Mouse (Mus musculus): ENCODE measurements around the gene Snx9. TPM values are rescaled to one million over a fixed set of nuclear protein-coding genes. Genes with fewer than 3 reads are reported as not detected.

The Snx9 gene
- polyA plus RNA-seq, 1 experiment = 11.5 TPM

GRCm38 (mm10) chr17:5935680-5936079 is 94.6 kb downstream of the Snx9 start:
- TF ChIP-seq POLR2A (IDR thresholded peaks at IDR 0.05; ENCODE audit: borderline replicate concordance, extremely low read depth, insufficient read depth, insufficient read length, poor library complexity, severe bottlenecking) (no peak), CTCF (IDR thresholded peaks at IDR 0.05; ENCODE audit: borderline replicate concordance, extremely low read depth, insufficient read depth, insufficient read length) (no peak)
- DNase-seq (ENCODE audit: low read depth) = no peak

DNA sequence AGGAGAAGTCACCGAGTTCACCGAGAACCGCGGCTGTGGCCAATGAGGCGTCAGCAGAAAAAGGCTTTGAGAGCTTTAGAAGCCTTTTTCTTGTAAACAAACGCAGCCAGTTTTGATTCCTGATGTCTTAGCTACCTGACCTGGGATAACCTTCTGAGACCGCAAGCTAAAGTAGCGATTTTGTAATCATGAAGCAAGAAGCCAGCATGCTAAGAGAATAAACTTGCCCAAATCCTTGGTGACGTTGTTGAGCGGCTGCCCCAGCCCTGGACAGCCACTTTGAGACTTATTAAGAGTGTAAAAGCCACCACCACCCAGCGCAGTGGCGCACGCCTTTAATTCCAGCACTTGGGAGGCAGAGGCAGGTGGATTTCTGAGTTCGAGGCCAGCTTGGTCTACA is 95.1 kb downstream of the Snx9 start:
- TF ChIP-seq CTCF (IDR thresholded peaks at IDR 0.05; ENCODE audit: borderline replicate concordance, extremely low read depth, insufficient read depth, insufficient read length) = no peak
- TF ChIP-seq POLR2A (IDR thresholded peaks at IDR 0.05; ENCODE audit: borderline replicate concordance, extremely low read depth, insufficient read depth, insufficient read length, poor library complexity, severe bottlenecking) = no peak
- DNase-seq (ENCODE audit: low read depth) = no peak

DNA sequence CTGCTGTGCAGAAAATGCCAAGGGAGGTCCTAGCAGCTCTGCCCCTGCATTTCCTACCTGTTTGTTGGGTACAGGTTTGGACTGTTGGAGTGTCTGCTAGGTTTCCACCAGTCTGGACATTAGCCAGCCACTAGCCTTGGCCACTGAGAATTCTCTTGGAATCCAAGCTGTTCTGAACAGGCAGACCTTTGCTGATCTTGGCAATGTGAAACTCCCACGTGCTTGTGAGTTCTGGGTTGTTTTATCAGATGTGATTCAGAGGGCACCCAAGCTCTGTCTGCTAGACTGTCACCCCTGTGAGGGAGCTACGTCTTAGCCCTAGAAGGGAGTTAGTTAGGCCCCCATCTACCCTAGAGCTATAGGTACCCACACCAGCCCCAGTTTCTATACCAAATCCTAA is 96.3 kb downstream of the Snx9 start:
- DNase-seq (ENCODE audit: low read depth) = no peak
- no peak for TF ChIP-seq CTCF (IDR thresholded peaks at IDR 0.05; ENCODE audit: borderline replicate concordance, extremely low read depth, insufficient read depth, insufficient read length)
- no peak for TF ChIP-seq POLR2A (IDR thresholded peaks at IDR 0.05; ENCODE audit: borderline replicate concordance, extremely low read depth, insufficient read depth, insufficient read length, poor library complexity, severe bottlenecking)

- TF ChIP-seq POLR2A (IDR thresholded peaks at IDR 0.05; ENCODE audit: borderline replicate concordance, extremely low read depth, insufficient read depth, insufficient read length, poor library complexity, severe bottlenecking) (no peak), CTCF (IDR thresholded peaks at IDR 0.05; ENCODE audit: borderline replicate concordance, extremely low read depth, insufficient read depth, insufficient read length) (no peak)
- no peak for DNase-seq (ENCODE audit: low read depth)
Measured at GRCm38 (mm10) chr17:5939871-5940270, 98.7 kb downstream of the Snx9 start.

DNA sequence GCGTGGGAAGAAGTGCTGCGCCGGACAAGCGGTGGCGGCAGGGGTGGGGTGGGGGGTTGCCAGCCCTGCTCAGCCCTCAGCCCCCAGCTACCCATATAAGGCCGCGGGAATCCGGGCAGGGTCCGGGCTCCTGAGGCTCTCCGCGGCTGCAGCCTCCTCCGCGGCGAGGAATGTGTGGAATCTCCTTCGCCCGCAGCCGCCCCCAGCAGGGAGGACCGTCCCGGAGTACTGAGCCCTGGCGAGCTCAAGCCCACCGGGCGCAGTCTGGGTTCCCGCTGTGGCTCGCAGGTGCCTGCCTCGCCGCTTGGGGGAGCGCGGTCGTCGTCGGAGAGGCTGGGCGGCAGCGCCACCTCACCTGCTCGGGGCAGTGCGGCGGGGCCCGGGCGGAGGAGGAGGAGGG is 99.7 kb downstream of the Snx9 start:
- peak; percentile 71 for DNase-seq (ENCODE audit: low read depth)

DNA sequence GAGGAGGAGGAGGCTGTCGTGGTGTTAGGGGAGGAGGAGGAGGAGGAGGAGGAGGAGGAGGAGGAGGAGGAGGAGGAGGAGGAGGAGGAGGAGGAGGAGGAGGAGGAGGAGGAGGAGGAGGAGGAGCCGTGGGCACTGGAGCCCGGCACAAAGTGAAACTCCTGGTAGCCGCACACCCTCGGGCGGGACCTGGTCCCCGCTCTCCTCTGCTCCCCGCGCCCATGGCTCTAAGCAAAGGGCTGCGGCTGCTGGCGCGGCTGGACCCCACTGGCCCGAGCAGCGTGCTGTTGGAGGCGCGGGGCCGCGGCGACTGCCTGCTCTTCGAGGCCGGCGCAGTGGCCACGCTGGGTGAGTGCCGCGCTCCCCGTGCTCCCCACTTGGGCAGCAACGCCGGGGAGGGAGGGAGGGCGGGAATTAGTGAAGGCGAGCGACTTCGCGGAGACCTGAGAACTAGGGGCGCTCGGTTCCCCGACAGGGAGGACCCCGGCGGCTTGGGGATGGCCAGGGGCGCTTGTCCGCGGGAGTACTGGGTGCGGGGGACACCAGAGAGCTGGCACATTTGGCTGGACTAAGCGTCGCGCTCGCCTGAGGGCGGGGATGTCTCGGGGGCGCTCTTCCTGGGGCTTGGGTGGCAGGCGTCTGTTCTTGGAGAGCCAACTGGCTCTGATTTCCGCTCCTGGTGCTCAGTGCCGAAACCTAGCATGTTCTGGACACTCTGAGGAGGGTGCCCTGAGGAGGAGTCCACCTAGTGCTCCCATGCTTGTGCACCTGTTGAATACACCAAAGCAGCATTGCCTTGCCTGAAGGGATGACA is 100.3 kb downstream of the Snx9 start, which contains the start of gene Synj2:
Synj2 (plus strand) TSS at position 51 of the 814 bp plus-strand sequence.
- DNase-seq (ENCODE audit: low read depth) = peak; percentile 61
- no peak for TF ChIP-seq POLR2A (IDR thresholded peaks at IDR 0.05; ENCODE audit: borderline replicate concordance, extremely low read depth, insufficient read depth, insufficient read length, poor library complexity, severe bottlenecking)
- TF ChIP-seq CTCF (IDR thresholded peaks at IDR 0.05; ENCODE audit: borderline replicate concordance, extremely low read depth, insufficient read depth, insufficient read length) = no peak

More for the DNA sequence above, 99.7 kb downstream of the Snx9 start:
- TF ChIP-seq POLR2A (IDR thresholded peaks at IDR 0.05; ENCODE audit: borderline replicate concordance, extremely low read depth, insufficient read depth, insufficient read length, poor library complexity, severe bottlenecking) (no peak), CTCF (IDR thresholded peaks at IDR 0.05; ENCODE audit: borderline replicate concordance, extremely low read depth, insufficient read depth, insufficient read length) (peak; percentile 58)

- TF ChIP-seq CTCF (IDR thresholded peaks at IDR 0.05; ENCODE audit: borderline replicate concordance, extremely low read depth, insufficient read depth, insufficient read length) (no peak), POLR2A (IDR thresholded peaks at IDR 0.05; ENCODE audit: borderline replicate concordance, extremely low read depth, insufficient read depth, insufficient read length, poor library complexity, severe bottlenecking) (no peak)
- no peak for DNase-seq (ENCODE audit: low read depth)
Measured at GRCm38 (mm10) chr17:5942156-5942555, 101.0 kb downstream of the Snx9 start.

GRCm38 (mm10) chr17:5943053-5943452 is 101.9 kb downstream of the Snx9 start:
- DNase-seq (ENCODE audit: low read depth) = no peak
- TF ChIP-seq CTCF (IDR thresholded peaks at IDR 0.05; ENCODE audit: borderline replicate concordance, extremely low read depth, insufficient read depth, insufficient read length) = no peak
- TF ChIP-seq POLR2A (IDR thresholded peaks at IDR 0.05; ENCODE audit: borderline replicate concordance, extremely low read depth, insufficient read depth, insufficient read length, poor library complexity, severe bottlenecking) = no peak

DNA sequence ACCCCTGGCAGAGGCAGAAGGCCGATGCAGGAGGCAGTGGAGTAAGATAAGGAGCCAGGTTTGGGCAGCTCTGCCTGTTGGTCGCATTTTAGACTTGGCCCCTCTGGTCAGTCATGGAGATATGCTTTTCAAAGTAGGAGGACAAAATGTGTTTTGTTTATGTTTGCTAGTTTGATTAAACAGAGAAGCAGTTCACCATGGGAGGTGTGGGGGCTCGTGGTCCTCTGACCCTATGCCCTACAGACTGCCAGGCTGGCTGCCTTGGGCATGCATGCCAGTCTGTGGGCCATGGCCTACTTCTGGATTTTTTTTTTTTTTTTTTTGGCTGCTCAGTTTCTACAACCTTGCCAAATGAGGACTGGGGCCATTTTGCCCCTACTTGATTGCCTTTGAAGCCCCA is 105.9 kb downstream of the Snx9 start:
- TF ChIP-seq POLR2A (IDR thresholded peaks at IDR 0.05; ENCODE audit: borderline replicate concordance, extremely low read depth, insufficient read depth, insufficient read length, poor library complexity, severe bottlenecking) (no peak), CTCF (IDR thresholded peaks at IDR 0.05; ENCODE audit: borderline replicate concordance, extremely low read depth, insufficient read depth, insufficient read length) (no peak)
- DNase-seq (ENCODE audit: low read depth) = no peak

GRCm38 (mm10) chr17:5952455-5952854 is 111.3 kb downstream of the Snx9 start:
- TF ChIP-seq POLR2A (IDR thresholded peaks at IDR 0.05; ENCODE audit: borderline replicate concordance, extremely low read depth, insufficient read depth, insufficient read length, poor library complexity, severe bottlenecking) (no peak), CTCF (IDR thresholded peaks at IDR 0.05; ENCODE audit: borderline replicate concordance, extremely low read depth, insufficient read depth, insufficient read length) (no peak)
- DNase-seq (ENCODE audit: low read depth) = no peak

- no peak for DNase-seq (ENCODE audit: low read depth)
- TF ChIP-seq CTCF (IDR thresholded peaks at IDR 0.05; ENCODE audit: borderline replicate concordance, extremely low read depth, insufficient read depth, insufficient read length) = no peak
- no peak for TF ChIP-seq POLR2A (IDR thresholded peaks at IDR 0.05; ENCODE audit: borderline replicate concordance, extremely low read depth, insufficient read depth, insufficient read length, poor library complexity, severe bottlenecking)
Measured at GRCm38 (mm10) chr17:5956350-5957000, 115.3 kb downstream of the Snx9 start.

Measured in brain, embryonic 14.5 days (tissue).